Mouse (Mus musculus): Measurements from ENCODE around the gene Akap7. TPM values are rescaled to one million over a fixed set of nuclear protein-coding genes. Genes with fewer than 3 reads are reported as not detected.
A peak's percentile ranks its signal among the peaks of the same experiment; 100 is the strongest.
"Not testable (repeated sequence)": the region's sequence is repeated elsewhere in the genome, so short reads cannot be mapped to it uniquely, and the experiment has no call there.

Akap7 gene
- polyA plus RNA-seq, 1 experiment from 2014 or later, result 23.6 TPM

DNA sequence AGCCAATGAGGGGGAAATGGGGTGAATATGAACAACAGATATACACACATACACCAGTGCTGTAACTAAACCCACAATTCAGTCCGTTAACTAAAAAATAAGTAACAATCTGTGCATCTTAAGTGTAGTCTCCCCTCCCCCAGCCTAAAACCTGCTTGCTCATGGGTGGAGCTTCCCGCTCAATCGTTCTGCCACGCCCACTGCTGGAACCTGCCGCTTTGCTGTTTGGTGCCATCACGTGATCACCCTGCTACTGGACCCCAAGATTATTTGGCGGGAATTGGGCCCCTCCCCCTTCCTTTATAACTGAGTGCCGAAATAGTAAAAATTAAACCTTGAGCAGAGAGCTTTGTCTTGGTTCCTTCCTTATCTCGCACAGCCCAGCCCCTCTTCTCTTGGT, 121.4 kb downstream of the Akap7 start:
- H3K4me2 ChIP-seq (replicated peaks; ENCODE audit: low read depth, low read length); ATAC-seq (ENCODE audit: insufficient number of reproducible peaks, insufficient read depth, low FRiP score, low read depth): not testable (repeated sequence)
- 59% methylated on average over 8 of the region's 9 CpGs for WGBS

DNA sequence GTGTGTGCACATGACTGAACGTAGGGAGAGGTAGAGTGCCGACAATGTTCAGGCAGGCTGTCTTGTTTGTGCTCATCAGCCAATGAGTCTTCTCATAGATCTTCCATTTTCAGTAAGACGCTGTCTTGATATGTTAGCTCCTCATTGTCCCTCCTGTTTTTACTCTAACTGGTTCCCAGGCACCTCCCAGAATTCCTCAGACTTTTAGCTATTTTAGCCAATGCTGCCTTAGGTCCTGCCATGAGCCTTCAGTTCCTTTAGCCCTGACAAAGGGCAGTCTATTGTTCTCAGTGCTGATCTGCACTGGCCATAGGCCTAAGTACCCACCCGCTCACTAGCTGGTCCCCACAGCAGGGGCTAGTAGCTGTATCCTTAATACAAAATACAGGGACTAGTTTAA, 122.0 kb downstream of the Akap7 start:
- Histone ChIP-seq H3K9ac (replicated peaks; ENCODE audit: low read depth, low read length) (no peak overlapping the region), H3K27ac (ENCODE audit: low read length) (no peak overlapping the region), H3K4me1 (ENCODE audit: control insufficient read depth, insufficient read depth, low read length) (no peaks in the 10 kb centered on the region), H3K4me2 (replicated peaks; ENCODE audit: low read depth, low read length) (no peak overlapping the region), H3K9me3 (ENCODE audit: control insufficient read depth, low read depth, low read length) (no peaks in the 10 kb centered on the region), H3K27me3 (ENCODE audit: control insufficient read depth, insufficient read depth, low read length) (no peaks in the 10 kb centered on the region), H3K36me3 (ENCODE audit: control insufficient read depth, insufficient read depth, low read length) (no peaks in the 10 kb centered on the region), H3K4me3 (ENCODE audit: low read depth, low read length) (no peak overlapping the region)
- no peak for ATAC-seq (ENCODE audit: insufficient number of reproducible peaks, insufficient read depth, low FRiP score, low read depth)
- WGBS, result 93% methylated on average over 4 of the region's 4 CpGs

More for the DNA sequence above, 121.4 kb downstream of the Akap7 start:
- H3K27ac ChIP-seq (ENCODE audit: low read length); H3K4me1 ChIP-seq (ENCODE audit: control insufficient read depth, insufficient read depth, low read length); H3K9ac ChIP-seq (replicated peaks; ENCODE audit: low read depth, low read length); H3K9me3 ChIP-seq (ENCODE audit: control insufficient read depth, low read depth, low read length); H3K27me3 ChIP-seq (ENCODE audit: control insufficient read depth, insufficient read depth, low read length); H3K4me3 ChIP-seq (ENCODE audit: low read depth, low read length); H3K36me3 ChIP-seq (ENCODE audit: control insufficient read depth, insufficient read depth, low read length): not testable (repeated sequence)

DNA sequence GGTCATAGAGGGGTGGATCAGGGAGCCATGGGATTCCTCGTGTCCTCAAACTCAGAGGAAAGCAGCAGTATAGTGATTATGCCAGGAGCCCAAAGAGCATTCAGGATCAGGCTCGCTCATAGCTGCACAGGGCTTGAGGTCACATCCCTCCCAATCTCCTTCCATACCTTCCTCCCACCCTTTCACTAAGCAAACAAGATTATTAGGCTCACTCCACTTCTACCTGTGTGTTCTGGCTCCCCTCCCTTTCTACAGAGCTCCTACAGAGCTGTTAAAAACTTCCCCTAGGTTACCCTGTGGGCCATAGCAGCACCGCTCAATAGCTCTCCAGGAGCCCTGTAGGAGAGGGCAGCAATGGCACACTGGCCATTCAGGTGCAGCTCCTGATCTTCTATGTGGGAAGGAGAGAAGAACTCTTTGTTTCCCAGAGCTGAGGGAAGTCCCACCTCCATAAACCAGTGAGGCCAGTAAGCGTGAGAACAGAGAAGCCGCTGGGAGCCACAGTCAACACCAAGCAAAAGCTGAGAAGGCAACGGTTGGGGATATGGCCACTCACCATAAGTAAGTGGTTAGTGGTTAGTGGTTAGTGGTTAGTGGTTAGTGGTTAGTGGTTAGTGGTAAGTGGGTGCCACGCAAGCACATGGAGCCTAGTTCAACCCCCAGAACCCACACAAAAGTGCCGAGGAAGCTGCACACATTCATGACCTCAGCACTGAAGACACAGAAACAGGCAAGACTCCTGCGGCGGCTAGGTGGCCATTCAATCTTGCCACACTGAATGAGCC, 122.7 kb downstream of the Akap7 start:
- peak; percentile 68 for ATAC-seq (ENCODE audit: insufficient number of reproducible peaks, insufficient read depth, low FRiP score, low read depth)
- H3K4me2 ChIP-seq (replicated peaks; ENCODE audit: low read depth, low read length), result no peak overlapping the region
- no peaks in the 10 kb centered on the region for H3K36me3 ChIP-seq (ENCODE audit: control insufficient read depth, insufficient read depth, low read length)
- 84% methylated on average over 10 of the region's 10 CpGs for WGBS
- no peak overlapping the region for H3K9ac ChIP-seq (replicated peaks; ENCODE audit: low read depth, low read length)
- no peaks in the 10 kb centered on the region for H3K27me3 ChIP-seq (ENCODE audit: control insufficient read depth, insufficient read depth, low read length)
- H3K9me3 ChIP-seq (ENCODE audit: control insufficient read depth, low read depth, low read length), result no peaks in the 10 kb centered on the region
- no peak overlapping the region for H3K27ac ChIP-seq (ENCODE audit: low read length)
- no peaks in the 10 kb centered on the region for H3K4me1 ChIP-seq (ENCODE audit: control insufficient read depth, insufficient read depth, low read length)
- no peak overlapping the region for H3K4me3 ChIP-seq (ENCODE audit: low read depth, low read length)

DNA sequence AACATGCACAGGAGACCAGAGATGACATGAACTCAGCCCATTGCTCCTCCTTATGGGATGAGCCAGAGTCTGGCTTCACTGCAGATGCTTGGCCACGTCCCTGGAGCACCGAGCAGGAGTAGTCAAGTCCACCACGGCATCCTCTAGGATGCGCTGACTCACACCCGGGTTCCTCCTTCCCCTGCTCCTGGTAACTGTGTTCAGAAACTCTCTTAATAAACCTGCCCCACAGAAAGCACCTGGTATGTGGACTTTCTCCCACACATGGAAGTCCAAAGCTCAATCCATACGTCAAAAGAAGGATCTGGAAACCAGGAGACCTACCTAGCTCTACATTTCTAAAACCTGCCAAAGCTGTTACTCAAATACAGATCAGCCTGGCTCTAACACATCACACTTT, 124.4 kb downstream of the Akap7 start:
- H3K4me2 ChIP-seq (replicated peaks; ENCODE audit: low read depth, low read length), result no peak overlapping the region
- WGBS, result 84% methylated on average over 6 of the region's 6 CpGs
- H3K27me3 ChIP-seq (ENCODE audit: control insufficient read depth, insufficient read depth, low read length), result no peaks in the 10 kb centered on the region
- H3K27ac ChIP-seq (ENCODE audit: low read length), result no peak overlapping the region
- H3K4me3 ChIP-seq (ENCODE audit: low read depth, low read length), result no peak overlapping the region
- H3K9me3 ChIP-seq (ENCODE audit: control insufficient read depth, low read depth, low read length), result no peaks in the 10 kb centered on the region
- no peak overlapping the region for H3K9ac ChIP-seq (replicated peaks; ENCODE audit: low read depth, low read length)
- no peaks in the 10 kb centered on the region for H3K4me1 ChIP-seq (ENCODE audit: control insufficient read depth, insufficient read depth, low read length)
- no peaks in the 10 kb centered on the region for H3K36me3 ChIP-seq (ENCODE audit: control insufficient read depth, insufficient read depth, low read length)
- ATAC-seq (ENCODE audit: insufficient number of reproducible peaks, insufficient read depth, low FRiP score, low read depth), result no peak; the same call in 1 of the 2 replicates

DNA sequence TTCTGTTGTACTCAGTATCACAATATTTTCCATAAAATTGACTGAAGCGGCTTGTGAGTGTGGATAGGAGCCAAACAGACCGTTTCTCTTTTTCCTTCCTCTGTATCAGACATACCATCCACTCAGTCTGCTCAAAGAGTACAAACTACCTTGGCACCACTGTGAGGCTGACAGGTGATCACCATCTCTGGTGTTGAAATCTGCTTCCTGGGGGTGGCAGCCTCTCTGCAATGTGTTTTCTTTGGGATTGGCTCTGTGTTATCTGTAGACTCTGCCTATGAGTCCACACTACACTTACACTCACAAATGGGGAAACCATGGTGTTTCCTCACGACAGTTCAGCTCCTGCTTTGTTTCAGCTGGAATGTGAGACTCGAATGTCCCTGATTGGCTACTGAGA, 128.6 kb downstream of the Akap7 start:
- no peaks in the 10 kb centered on the region for H3K4me1 ChIP-seq (ENCODE audit: control insufficient read depth, insufficient read depth, low read length)
- no peaks in the 10 kb centered on the region for H3K27me3 ChIP-seq (ENCODE audit: control insufficient read depth, insufficient read depth, low read length)
- H3K27ac ChIP-seq (ENCODE audit: low read length), result no peak overlapping the region
- 77% methylated on average over 4 of the region's 4 CpGs for WGBS
- no peak for ATAC-seq (ENCODE audit: insufficient number of reproducible peaks, insufficient read depth, low FRiP score, low read depth)
- H3K9ac ChIP-seq (replicated peaks; ENCODE audit: low read depth, low read length), result no peak overlapping the region
- H3K4me2 ChIP-seq (replicated peaks; ENCODE audit: low read depth, low read length), result no peak overlapping the region
- no peaks in the 10 kb centered on the region for H3K9me3 ChIP-seq (ENCODE audit: control insufficient read depth, low read depth, low read length)
- H3K36me3 ChIP-seq (ENCODE audit: control insufficient read depth, insufficient read depth, low read length), result no peaks in the 10 kb centered on the region
- H3K4me3 ChIP-seq (ENCODE audit: low read depth, low read length), result no peak overlapping the region

DNA sequence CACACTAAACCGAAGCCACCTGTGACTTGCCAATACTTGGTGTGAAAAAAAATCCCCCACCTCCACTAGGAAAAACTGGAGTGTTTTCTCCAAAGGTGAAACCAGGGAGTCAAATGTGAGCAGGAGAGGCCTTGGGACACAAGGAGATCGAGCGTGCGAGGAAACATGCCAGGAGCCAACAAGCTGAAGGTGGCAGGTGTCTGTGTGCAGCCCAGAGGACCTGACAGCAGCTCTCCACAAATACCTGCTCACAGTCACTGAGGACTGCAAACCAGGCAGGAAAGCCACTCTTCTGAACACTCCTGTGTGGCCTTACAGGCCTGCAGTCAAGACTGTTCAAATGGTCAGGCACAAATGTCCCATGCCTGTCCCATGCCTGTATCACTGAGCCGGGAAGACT, 130.4 kb downstream of the Akap7 start:
- Histone ChIP-seq H3K27me3 (ENCODE audit: control insufficient read depth, insufficient read depth, low read length) (no peaks in the 10 kb centered on the region), H3K4me2 (replicated peaks; ENCODE audit: low read depth, low read length) (no peak overlapping the region), H3K36me3 (ENCODE audit: control insufficient read depth, insufficient read depth, low read length) (no peaks in the 10 kb centered on the region), H3K4me3 (ENCODE audit: low read depth, low read length) (no peak overlapping the region), H3K27ac (ENCODE audit: low read length) (no peak overlapping the region), H3K4me1 (ENCODE audit: control insufficient read depth, insufficient read depth, low read length) (no peaks in the 10 kb centered on the region), H3K9me3 (ENCODE audit: control insufficient read depth, low read depth, low read length) (no peaks in the 10 kb centered on the region), H3K9ac (replicated peaks; ENCODE audit: low read depth, low read length) (no peak overlapping the region)
- ATAC-seq (ENCODE audit: insufficient number of reproducible peaks, insufficient read depth, low FRiP score, low read depth), result no peak
- WGBS, result 94% methylated on average over 5 of the region's 5 CpGs

DNA sequence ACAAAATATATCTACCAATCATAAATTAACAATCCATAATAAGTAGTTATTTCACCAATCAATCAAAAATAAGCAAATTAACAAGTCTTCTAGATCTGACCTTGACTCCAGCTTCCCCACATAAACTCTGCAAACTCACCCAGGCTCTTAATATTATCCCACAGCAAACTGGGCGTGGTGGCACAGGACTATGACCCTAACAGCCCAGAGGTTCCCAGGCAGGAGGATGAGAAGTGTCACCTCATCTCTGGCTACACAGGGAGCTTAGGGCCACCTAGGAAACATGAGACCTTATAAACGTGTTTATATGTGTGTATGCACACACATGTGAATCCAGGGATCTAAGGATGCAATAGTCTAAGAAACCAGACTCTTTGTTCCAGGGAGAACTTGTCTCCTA, 132.8 kb downstream of the Akap7 start:
- Histone ChIP-seq H3K4me2 (replicated peaks; ENCODE audit: low read depth, low read length) (no peak overlapping the region), H3K36me3 (ENCODE audit: control insufficient read depth, insufficient read depth, low read length) (no peaks in the 10 kb centered on the region), H3K9me3 (ENCODE audit: control insufficient read depth, low read depth, low read length) (no peaks in the 10 kb centered on the region), H3K27ac (ENCODE audit: low read length) (no peak overlapping the region), H3K4me3 (ENCODE audit: low read depth, low read length) (no peak overlapping the region), H3K9ac (replicated peaks; ENCODE audit: low read depth, low read length) (no peak overlapping the region), H3K27me3 (ENCODE audit: control insufficient read depth, insufficient read depth, low read length) (no peaks in the 10 kb centered on the region), H3K4me1 (ENCODE audit: control insufficient read depth, insufficient read depth, low read length) (no peaks in the 10 kb centered on the region)
- WGBS, result 75% methylated on average over 2 of the region's 2 CpGs
- no peak for ATAC-seq (ENCODE audit: insufficient number of reproducible peaks, insufficient read depth, low FRiP score, low read depth)

DNA sequence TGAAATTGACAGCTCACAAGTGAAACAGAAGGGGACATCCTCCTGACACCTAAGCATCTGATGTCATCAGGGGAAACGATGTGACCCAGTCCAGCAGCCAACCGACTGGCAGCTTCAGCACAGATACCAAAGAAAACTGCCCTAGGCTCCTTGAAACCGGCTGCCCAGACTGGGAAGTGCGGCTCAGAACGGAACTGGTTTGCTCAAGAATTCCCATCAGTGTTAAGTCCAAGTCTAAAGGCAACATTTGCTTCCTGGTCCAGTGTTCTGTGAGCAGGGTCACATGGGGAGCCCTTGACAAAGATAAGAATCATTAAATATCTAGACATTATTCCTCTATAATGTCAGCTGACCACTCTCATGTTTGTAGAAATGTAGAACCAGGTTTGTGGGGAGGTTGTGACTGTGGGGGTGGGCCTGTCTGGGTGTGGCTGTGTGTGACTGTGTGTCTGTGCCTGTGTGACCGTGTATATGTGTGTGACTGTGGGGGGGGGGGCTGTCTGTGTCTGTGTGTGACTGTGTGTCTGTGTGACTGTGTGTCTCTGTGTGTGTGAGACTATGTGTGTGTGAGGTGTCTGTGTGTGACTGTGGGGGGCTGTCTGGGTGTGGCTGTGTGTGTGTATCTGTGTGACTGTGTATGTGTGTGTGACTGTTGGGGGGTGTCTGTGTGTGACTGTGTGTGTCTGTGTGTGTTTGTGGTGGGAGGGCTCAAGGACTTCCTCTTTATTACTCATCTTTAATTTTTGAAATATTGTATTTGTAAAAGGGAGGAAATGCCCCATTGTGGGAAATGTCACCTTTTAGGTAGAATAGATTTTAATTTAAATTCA, 140.1 kb downstream of the Akap7 start:
- no peak overlapping the region for H3K27ac ChIP-seq (ENCODE audit: low read length)
- no peak overlapping the region for H3K4me2 ChIP-seq (replicated peaks; ENCODE audit: low read depth, low read length)
- H3K9ac ChIP-seq (replicated peaks; ENCODE audit: low read depth, low read length), result no peak overlapping the region
- peak; percentile 37; the same call in 1 of the 2 replicates for ATAC-seq (ENCODE audit: insufficient number of reproducible peaks, insufficient read depth, low FRiP score, low read depth)
- no peaks in the 10 kb centered on the region for H3K27me3 ChIP-seq (ENCODE audit: control insufficient read depth, insufficient read depth, low read length)
- H3K9me3 ChIP-seq (ENCODE audit: control insufficient read depth, low read depth, low read length), result no peaks in the 10 kb centered on the region
- H3K4me1 ChIP-seq (ENCODE audit: control insufficient read depth, insufficient read depth, low read length), result no peaks in the 10 kb centered on the region
- H3K4me3 ChIP-seq (ENCODE audit: low read depth, low read length), result no peak overlapping the region
- H3K36me3 ChIP-seq (ENCODE audit: control insufficient read depth, insufficient read depth, low read length), result no peaks in the 10 kb centered on the region
- WGBS, result 75% methylated on average over 6 of the region's 6 CpGs

Measured in stomach, embryonic 14.5 days (tissue).